Mouse (Mus musculus) heart, embryonic 10.5 days (tissue): Measurements from ENCODE around the gene Hnrnpll. TPM values are rescaled to one million over a fixed set of nuclear protein-coding genes. Genes with fewer than 3 reads are reported as not detected.
"Not testable (repeated sequence)": the region's sequence is repeated elsewhere in the genome, so short reads cannot be mapped to it uniquely, and the experiment has no call there.

Experiments
- DNase-seq: peaks from one replicate; pipeline ENCODE4 v3.0.0-alpha.2; 2017; ENCODE audit warnings: low spot score
- H3K27ac ChIP-seq: fragments of 300-500 bp; sonication (generic); 2 replicates; pipeline ENCODE4 v1.5.1; 2016; ENCODE audit warnings: mild to moderate bottlenecking
- H3K27me3 ChIP-seq: fragments of 300-500 bp; sonication (generic); 2 replicates; pipeline ENCODE4 v1.6.1; 2016; ENCODE audit warnings: mild to moderate bottlenecking; ENCODE audit not compliant: poor library complexity, insufficient read depth, severe bottlenecking
- H3K36me3 ChIP-seq: fragments of 300-500 bp; sonication (generic); 2 replicates; pipeline ENCODE4 v1.6.1; 2016; ENCODE audit warnings: mild to moderate bottlenecking, moderate library complexity
- H3K4me1 ChIP-seq: fragments of 300-500 bp; sonication (generic); 2 replicates; pipeline ENCODE4 v1.6.1; 2016; ENCODE audit warnings: mild to moderate bottlenecking
- H3K4me3 ChIP-seq: fragments of 300-500 bp; sonication (generic); 2 replicates; pipeline ENCODE4 v1.5.1; 2016; ENCODE audit warnings: mild to moderate bottlenecking, moderate library complexity
- H3K9me3 ChIP-seq: fragments of 300-500 bp; sonication (generic); 2 replicates; pipeline ENCODE4 v1.6.1; 2016; ENCODE audit warnings: mild to moderate bottlenecking, moderate library complexity
- WGBS: fragments of 180-500 bp; shearing (Covaris S2); methylation state at CpG from one replicate; pipeline ENCODE4 v1.1.7; 2016; 5-methylcytosine and 5-hydroxymethylcytosine counted together
- polyA plus RNA-seq: library from polyadenylated mRNA; unstranded; fragments of >200 nt; fragmentation: Nextera tagmentation; extraction: Ambion mirVana; gene quantifications from 2 replicates; pipeline ENCODE4 v1.2.1, GENCODE M21; 2016

Hnrnpll gene
- polyA plus RNA-seq, 1 experiment from 2014 or later = 76.3 TPM

GRCm38 (mm10) chr17:80008847-80009246 lies 53.3 kb downstream of the Hnrnpll start:
- H3K27ac ChIP-seq = peak overlapping the region; percentile 76
- H3K4me3 ChIP-seq = no peak overlapping the region
- WGBS = 29% methylated on average over 5 of the region's 5 CpGs
- H3K27me3 ChIP-seq = no peaks in the 10 kb centered on the region
- H3K9me3 ChIP-seq = no peaks in the 10 kb centered on the region
- peaks cover 38% of the 10 kb centered on the region for H3K4me1 ChIP-seq
- no peaks in the 10 kb centered on the region for H3K36me3 ChIP-seq
- no peak for DNase-seq

GRCm38 (mm10) chr17:80004345-80005239 lies 57.5 kb downstream of the Hnrnpll start:
- Histone ChIP-seq H3K9me3 (0 out of 2 replicates have a peak, but pooled peaks cover 3% of the 10 kb centered on the region), H3K27ac (no peak overlapping the region), H3K27me3 (no peaks in the 10 kb centered on the region), H3K4me1 (peaks cover 31% of the 10 kb centered on the region), H3K4me3 (no peak overlapping the region), H3K36me3 (0 out of 2 replicates have a peak, but pooled peaks cover 3% of the 10 kb centered on the region)
- 40% methylated on average over 17 of the region's 17 CpGs for WGBS
- DNase-seq = peak; percentile 88

- 90% methylated on average over 3 of the region's 3 CpGs for WGBS
- peaks cover 27% of the 10 kb centered on the region for H3K4me1 ChIP-seq
- not testable (repeated sequence) for H3K36me3 ChIP-seq, H3K27me3 ChIP-seq, H3K27ac ChIP-seq, DNase-seq, H3K4me3 ChIP-seq, H3K9me3 ChIP-seq
These were observed 58.3 kb downstream of the Hnrnpll start for GRCm38 (mm10) chr17:80003851-80004250.

DNA sequence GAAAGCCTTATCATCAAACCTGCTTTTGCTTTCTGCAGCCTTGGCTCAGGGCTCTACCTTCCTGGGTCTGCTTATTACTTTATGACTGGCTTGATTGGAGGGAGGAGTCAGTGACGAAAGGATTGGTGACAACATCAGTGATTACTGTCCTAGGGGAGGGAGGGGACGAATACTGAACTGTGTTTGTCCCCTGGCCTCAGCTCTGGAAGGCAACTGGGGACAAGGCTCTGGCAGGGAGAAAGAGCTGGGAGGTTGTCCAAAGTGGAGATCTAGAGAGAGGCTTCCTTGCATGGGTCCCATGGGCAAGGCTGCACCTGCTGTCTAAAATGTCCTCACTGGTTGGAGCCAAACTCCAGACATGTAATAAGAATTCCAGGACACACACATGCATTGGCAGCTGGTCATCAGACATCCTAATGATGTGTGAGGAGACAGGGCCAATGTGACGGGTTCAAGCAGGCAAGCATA lies 59.7 kb downstream of the Hnrnpll start:
- H3K4me3 ChIP-seq = no peak overlapping the region
- 0 out of 2 replicates have a peak, but pooled peaks cover 3% of the 10 kb centered on the region for H3K36me3 ChIP-seq
- no peak for DNase-seq
- 74% methylated on average over 3 of the region's 3 CpGs for WGBS
- H3K9me3 ChIP-seq = 0 out of 2 replicates have a peak, but pooled peaks cover 3% of the 10 kb centered on the region
- H3K27me3 ChIP-seq = no peaks in the 10 kb centered on the region
- H3K27ac ChIP-seq = no peak overlapping the region
- peaks cover 15% of the 10 kb centered on the region for H3K4me1 ChIP-seq

DNA sequence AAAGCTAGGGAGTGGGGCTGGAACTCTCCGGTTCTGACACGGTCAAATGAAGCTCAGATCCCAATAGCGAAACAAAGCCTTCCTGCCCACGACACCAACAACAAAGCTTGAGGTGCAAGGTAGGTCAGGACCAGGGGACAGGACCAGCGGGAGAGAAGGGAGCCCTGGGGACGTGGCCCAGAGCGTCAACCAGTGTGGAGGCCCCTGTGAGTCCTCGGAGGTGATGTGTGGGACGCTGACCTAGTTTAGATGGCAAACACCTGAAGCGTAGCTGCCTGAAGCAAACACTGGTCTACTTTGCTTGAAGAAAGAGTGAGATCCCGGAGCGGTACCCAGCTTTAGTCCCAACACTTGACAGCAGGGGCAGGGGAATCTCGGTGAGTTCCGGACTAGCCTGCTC lies 62.5 kb downstream of the Hnrnpll start:
- DNase-seq = no peak
- Histone ChIP-seq H3K36me3 (0 out of 2 replicates have a peak, but pooled peaks cover 3% of the 10 kb centered on the region), H3K4me3 (no peak overlapping the region), H3K27ac (no peak overlapping the region), H3K4me1 (peaks cover 3% of the 10 kb centered on the region; the same call in 1 of the 2 replicates), H3K27me3 (no peaks in the 10 kb centered on the region), H3K9me3 (0 out of 2 replicates have a peak, but pooled peaks cover 3% of the 10 kb centered on the region)
- WGBS = 91% methylated on average over 14 of the region's 14 CpGs

DNA sequence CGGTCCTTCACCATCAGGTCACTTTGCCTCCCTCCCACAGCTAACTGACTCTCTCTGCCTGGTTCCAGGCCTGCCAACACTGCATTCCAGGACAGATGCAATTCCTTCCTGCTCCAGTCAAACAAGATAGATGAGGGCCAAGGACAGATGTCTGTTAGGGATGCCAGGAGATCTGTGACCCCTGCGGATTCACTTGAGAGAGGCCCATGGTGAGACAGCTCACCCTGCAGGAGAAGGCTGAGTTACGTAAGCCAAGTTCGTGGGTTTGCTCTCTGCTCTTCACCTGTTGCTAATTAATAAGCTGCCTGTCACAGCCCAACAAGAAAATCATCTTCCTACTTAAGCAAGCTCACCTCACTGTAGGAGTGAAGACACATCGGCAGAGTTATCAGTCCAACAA lies 63.1 kb downstream of the Hnrnpll start:
- H3K4me3 ChIP-seq = no peak overlapping the region
- no peaks in the 10 kb centered on the region for H3K4me1 ChIP-seq
- 0 out of 2 replicates have a peak, but pooled peaks cover 3% of the 10 kb centered on the region for H3K9me3 ChIP-seq
- WGBS = 73% methylated on average over 5 of the region's 5 CpGs
- no peak overlapping the region for H3K27ac ChIP-seq
- 0 out of 2 replicates have a peak, but pooled peaks cover 3% of the 10 kb centered on the region for H3K36me3 ChIP-seq
- no peak for DNase-seq
- H3K27me3 ChIP-seq = no peaks in the 10 kb centered on the region

DNA sequence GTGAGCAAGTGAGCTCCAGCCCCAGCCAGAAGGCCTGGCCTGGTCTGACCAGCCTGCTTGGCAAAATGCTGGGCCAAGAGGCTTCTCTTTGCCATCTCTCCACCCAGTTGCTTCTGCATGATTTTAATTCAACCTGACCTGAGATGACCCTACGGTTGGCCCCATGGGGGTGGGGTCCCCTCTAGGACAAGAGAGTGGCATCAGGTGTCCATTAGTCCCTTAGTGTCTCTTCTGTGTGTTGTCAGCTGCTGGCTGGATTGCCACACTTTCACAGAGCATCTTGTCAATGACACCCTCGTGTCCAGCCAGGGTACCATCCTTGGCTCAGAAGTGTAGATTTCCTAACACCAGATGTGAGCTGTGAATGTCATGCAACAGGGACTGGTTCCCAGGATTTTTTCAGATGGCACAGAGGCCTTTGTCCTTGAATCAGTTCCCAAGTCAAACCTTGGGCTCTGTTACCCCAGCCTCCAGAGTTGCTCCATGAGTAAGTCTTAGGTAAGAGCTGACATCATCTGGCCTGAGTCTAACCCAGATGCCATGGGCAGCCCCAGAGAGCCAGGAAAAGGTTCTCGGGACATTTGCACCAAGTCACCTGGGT lies 66.9 kb downstream of the Hnrnpll start:
- H3K36me3 ChIP-seq = no peaks in the 10 kb centered on the region
- DNase-seq = no peak
- 75% methylated on average over 3 of the region's 3 CpGs for WGBS
- H3K4me1 ChIP-seq = peaks cover 7% of the 10 kb centered on the region
- no peaks in the 10 kb centered on the region for H3K27me3 ChIP-seq
- H3K9me3 ChIP-seq = no peaks in the 10 kb centered on the region
- H3K27ac ChIP-seq = no peak overlapping the region
- H3K4me3 ChIP-seq = no peak overlapping the region

DNA sequence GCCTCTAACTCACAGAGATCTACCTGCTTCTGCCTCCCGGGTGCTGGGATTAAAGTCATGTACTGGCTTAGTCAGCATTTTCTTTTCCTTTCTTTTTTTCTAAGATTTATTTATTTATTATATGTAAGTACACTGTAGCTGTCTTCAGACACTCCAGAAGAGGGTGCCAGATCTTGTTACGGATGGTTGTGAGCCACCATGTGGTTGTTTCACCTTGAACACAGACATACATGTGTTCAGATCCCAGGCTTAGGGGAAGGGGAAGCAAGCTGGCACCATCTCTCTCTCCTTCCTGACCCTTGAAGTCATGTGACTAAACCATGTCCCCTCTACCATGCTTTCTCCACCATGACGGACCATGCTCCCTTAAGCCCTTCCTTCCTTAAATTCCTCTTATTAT lies 70.0 kb downstream of the Hnrnpll start:
- Histone ChIP-seq H3K4me1 (peaks cover 19% of the 10 kb centered on the region), H3K9me3 (no peaks in the 10 kb centered on the region), H3K4me3 (no peak overlapping the region), H3K36me3 (no peaks in the 10 kb centered on the region), H3K27ac (no peak overlapping the region), H3K27me3 (no peaks in the 10 kb centered on the region)
- WGBS = 92% methylated on average over 3 of the region's 3 CpGs
- no peak for DNase-seq

- no peak for DNase-seq
These were observed 70.8 kb downstream of the Hnrnpll start for GRCm38 (mm10) chr17:79991166-79991958.

DNA sequence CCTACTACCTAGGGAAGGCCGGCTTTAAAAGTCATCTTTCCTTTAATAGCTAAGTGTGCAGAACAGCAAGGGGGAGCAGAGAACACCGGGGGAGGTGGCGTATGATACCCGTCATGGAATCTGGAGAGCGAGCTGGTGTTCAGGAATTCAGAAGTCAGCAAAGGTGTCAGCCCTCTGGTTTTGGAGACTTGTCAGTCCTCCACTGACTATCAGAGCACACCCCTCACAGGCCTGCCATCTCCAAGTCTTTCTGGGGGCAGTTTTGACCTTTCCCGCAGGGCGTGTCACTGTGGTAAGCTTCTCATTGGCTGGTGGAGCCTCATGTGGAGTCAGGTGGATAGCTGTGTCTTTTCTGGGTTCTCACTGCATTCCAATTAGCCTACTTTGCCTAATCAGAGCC lies 72.0 kb downstream of the Hnrnpll start:
- H3K27me3 ChIP-seq = no peaks in the 10 kb centered on the region
- DNase-seq = no peak
- no peaks in the 10 kb centered on the region for H3K36me3 ChIP-seq
- H3K9me3 ChIP-seq = no peaks in the 10 kb centered on the region
- no peak overlapping the region for H3K4me3 ChIP-seq
- 54% methylated on average over 7 of the region's 7 CpGs for WGBS
- H3K27ac ChIP-seq = no peak overlapping the region
- H3K4me1 ChIP-seq = peaks cover 19% of the 10 kb centered on the region

More at GRCm38 (mm10) chr17:79991166-79991958, 70.8 kb downstream of the Hnrnpll start:
- no peaks in the 10 kb centered on the region for H3K36me3 ChIP-seq
- no peak overlapping the region for H3K27ac ChIP-seq
- H3K4me1 ChIP-seq = peaks cover 19% of the 10 kb centered on the region
- H3K27me3 ChIP-seq = no peaks in the 10 kb centered on the region
- no peaks in the 10 kb centered on the region for H3K9me3 ChIP-seq
- 81% methylated on average over 12 of the region's 12 CpGs for WGBS
- no peak overlapping the region for H3K4me3 ChIP-seq

DNA sequence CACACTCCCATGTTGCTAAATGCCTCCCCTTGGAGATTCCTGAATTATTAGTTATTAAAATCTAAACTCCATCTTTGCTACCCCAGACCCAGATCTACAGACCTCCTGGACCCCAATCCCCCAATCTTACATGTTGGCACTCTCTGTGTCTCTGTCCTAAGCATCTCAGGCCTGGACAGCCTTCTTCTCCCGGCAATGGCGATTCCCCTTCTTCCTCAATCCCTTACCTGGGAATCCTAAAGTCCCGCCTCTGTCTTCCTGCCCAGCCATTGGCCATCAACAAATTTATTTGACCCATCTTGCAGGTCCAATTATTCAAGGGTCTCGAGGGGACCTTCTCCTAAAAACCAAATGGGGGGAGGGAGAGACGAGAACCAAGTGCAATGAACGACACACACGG lies 77.7 kb downstream of the Hnrnpll start:
- Histone ChIP-seq H3K27me3 (no peaks in the 10 kb centered on the region), H3K36me3 (no peaks in the 10 kb centered on the region), H3K4me3 (no peak overlapping the region), H3K9me3 (no peaks in the 10 kb centered on the region), H3K4me1 (peaks cover 20% of the 10 kb centered on the region), H3K27ac (no peak overlapping the region)
- DNase-seq = no peak
- WGBS = 85% methylated on average over 7 of the region's 7 CpGs

GRCm38 (mm10) chr17:79982955-79983529 lies 79.1 kb downstream of the Hnrnpll start:
- DNase-seq = no peak
- Histone ChIP-seq H3K4me1 (peaks cover 13% of the 10 kb centered on the region), H3K27ac (no peak overlapping the region), H3K36me3 (no peaks in the 10 kb centered on the region), H3K4me3 (no peak overlapping the region), H3K27me3 (no peaks in the 10 kb centered on the region), H3K9me3 (no peaks in the 10 kb centered on the region)
- WGBS = 36% methylated on average over 8 of the region's 8 CpGs
